Mouse (Mus musculus): ENCODE measurements around the gene Vps26a.

DNA sequence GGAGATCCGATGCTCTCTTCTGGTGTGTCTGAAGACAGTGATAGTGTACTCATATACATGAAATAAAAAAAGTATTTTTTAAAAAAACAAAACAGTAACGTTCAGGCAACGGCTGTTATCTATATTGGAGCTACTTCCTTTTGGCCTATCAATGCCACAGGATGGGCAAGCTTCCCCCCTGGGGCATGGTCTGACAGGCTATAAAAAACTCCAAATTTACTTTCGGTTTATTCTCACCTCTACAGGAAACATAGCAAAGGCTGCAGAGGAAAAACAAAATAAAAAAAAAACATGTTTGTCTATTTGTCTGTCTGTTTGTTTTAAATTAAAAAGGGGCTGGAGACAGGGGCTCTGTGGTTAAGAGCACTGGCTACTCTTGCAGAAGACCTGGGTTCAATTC, 16.7 kb upstream of the Vps26a start:
- TF ChIP-seq CTCF (IDR thresholded peaks at IDR 0.05; ENCODE audit: borderline replicate concordance, insufficient read depth, low read length) (no peak), POLR2A (IDR thresholded peaks at IDR 0.05; ENCODE audit: low read depth, low read length) (no peak)
